Mouse (Mus musculus) stomach, postnatal 0 days (tissue): ENCODE measurements around the gene Pus7l. TPM values are rescaled to one million over a fixed set of nuclear protein-coding genes. Genes with fewer than 3 reads are reported as not detected.

ENCODE experiments used
- ATAC-seq: fragments of 200-750 bp; cut with Nextera tagmentation; 2 replicates; pipeline ENCODE4 v1.8.0; 2017; ENCODE audit not compliant: low FRiP score, low TSS enrichment
- DNase-seq: peaks from one replicate; pipeline ENCODE4 v3.0.0-alpha.2; 2016; ENCODE audit warnings: low spot score
- H3K27ac ChIP-seq: fragments of 300-500 bp; sonication (generic); replicated peaks from 2 replicates; pipeline ENCODE4 v1.5.1; 2014; ENCODE audit warnings: mild to moderate bottlenecking, control low read depth
- H3K27me3 ChIP-seq: fragments of 300-500 bp; sonication (generic); 2 replicates; pipeline ENCODE4 v1.6.1; 2014; ENCODE audit warnings: low read length; ENCODE audit not compliant: control insufficient read depth, insufficient read depth
- H3K36me3 ChIP-seq: fragments of 300-500 bp; sonication (generic); 2 replicates; pipeline ENCODE4 v1.6.1; 2014; ENCODE audit warnings: low read length, mixed read lengths; ENCODE audit not compliant: control insufficient read depth, insufficient read depth
- H3K4me1 ChIP-seq: fragments of 300-500 bp; sonication (generic); replicated peaks from 2 replicates; pipeline ENCODE4 v1.6.1; 2014; ENCODE audit warnings: antibody characterized with exemption; ENCODE audit not compliant: control insufficient read depth, insufficient read depth
- H3K4me2 ChIP-seq: fragments of 300-500 bp; sonication (generic); replicated peaks from 2 replicates; pipeline ENCODE4 v1.6.1; 2014; ENCODE audit warnings: low read depth, mild to moderate bottlenecking, control low read depth, moderate library complexity
- H3K4me3 ChIP-seq: fragments of 300-500 bp; sonication (generic); 2 replicates; pipeline ENCODE4 v1.5.1; 2014; ENCODE audit warnings: low read depth, low read length, control low read depth
- H3K9ac ChIP-seq: fragments of 300-500 bp; sonication (generic); 2 replicates; pipeline ENCODE4 v1.6.1; 2014; ENCODE audit warnings: mild to moderate bottlenecking, low read length, control low read depth, mixed read lengths
- H3K9me3 ChIP-seq: fragments of 300-500 bp; sonication (generic); 2 replicates; pipeline ENCODE4 v1.6.1; 2016; ENCODE audit warnings: low read length; ENCODE audit not compliant: control insufficient read depth
- CTCF ChIP-seq: IDR thresholded peaks from 2 replicates; pipeline ENCODE4 v1.5.1; 2016; ENCODE audit warnings: antibody characterized with exemption, low read depth, mild to moderate bottlenecking, moderate library complexity
- EP300 ChIP-seq: optimal IDR thresholded peaks from 2 replicates; pipeline ENCODE3; 2016; ENCODE audit warnings: antibody characterized with exemption
- WGBS: fragments of 180-500 bp; shearing (Covaris S2); extraction: QIAGEN DNeasy Blood & Tissue Kit; methylation state at CpG from one replicate; pipeline ENCODE4 v1.1.7; 2014; 5-methylcytosine and 5-hydroxymethylcytosine counted together
- polyA plus RNA-seq: library from polyadenylated mRNA; unstranded; fragments of >200 nt; fragmentation: Nextera tagmentation; extraction: Ambion mirVana; gene quantifications from 2 replicates; pipeline ENCODE4 v1.2.1, GENCODE M21; 2015

Pus7l gene
- polyA plus RNA-seq, 1 experiment from 2014 or later = 3.5 TPM

- peak; percentile 33 for DNase-seq
- no peaks in the 10 kb centered on the region for H3K9me3 ChIP-seq
- H3K4me1 ChIP-seq = no peaks in the 10 kb centered on the region
- peaks cover 30% of the 10 kb centered on the region for H3K36me3 ChIP-seq
- TF ChIP-seq CTCF (peak; percentile 70), EP300 (no peak)
- no peak for ATAC-seq
- no peak overlapping the region for H3K4me2 ChIP-seq
- H3K27me3 ChIP-seq = no peaks in the 10 kb centered on the region
- H3K27ac ChIP-seq = no peak overlapping the region
- no peak overlapping the region for H3K4me3 ChIP-seq
- H3K9ac ChIP-seq = no peak overlapping the region
- 80% methylated on average over 4 of the region's 4 CpGs for WGBS
Observed at GRCm38 (mm10) chr15:94584738-94585137, 41.4 kb upstream of the Pus7l start.

- Histone ChIP-seq H3K4me1 (no peaks in the 10 kb centered on the region), H3K36me3 (peaks cover 34% of the 10 kb centered on the region), H3K9ac (no peak overlapping the region), H3K9me3 (no peaks in the 10 kb centered on the region), H3K4me3 (no peak overlapping the region), H3K4me2 (no peak overlapping the region), H3K27ac (no peak overlapping the region), H3K27me3 (no peaks in the 10 kb centered on the region)
- TF ChIP-seq EP300 (no peak), CTCF (no peak)
- no peak for DNase-seq
- WGBS = 58% methylated on average over 10 of the region's 10 CpGs
- ATAC-seq = no peak; the same call in 1 of the 2 replicates
Observed at GRCm38 (mm10) chr15:94583153-94583552, 39.8 kb upstream of the Pus7l start.

GRCm38 (mm10) chr15:94582000-94582593 lies 38.8 kb upstream of the Pus7l start:
- WGBS = 53% methylated on average over 7 of the region's 7 CpGs
- Histone ChIP-seq H3K4me1 (no peaks in the 10 kb centered on the region), H3K36me3 (peaks cover 34% of the 10 kb centered on the region), H3K27ac (no peak overlapping the region), H3K9me3 (no peaks in the 10 kb centered on the region), H3K4me3 (no peak overlapping the region), H3K27me3 (no peaks in the 10 kb centered on the region), H3K4me2 (no peak overlapping the region), H3K9ac (no peak overlapping the region)
- TF ChIP-seq EP300 (no peak), CTCF (no peak)
- ATAC-seq (no peak), DNase-seq (no peak)

- Histone ChIP-seq H3K4me1 (no peaks in the 10 kb centered on the region), H3K9ac (no peak overlapping the region), H3K36me3 (peaks cover 4% of the 10 kb centered on the region; the same call in 1 of the 2 replicates), H3K9me3 (no peaks in the 10 kb centered on the region), H3K27ac (no peak overlapping the region), H3K27me3 (no peaks in the 10 kb centered on the region), H3K4me3 (no peak overlapping the region), H3K4me2 (no peak overlapping the region)
- ATAC-seq = no peak
- no peak for TF ChIP-seq EP300
- TF ChIP-seq CTCF = no peak
- WGBS = 66% methylated on average over 4 of the region's 4 CpGs
- DNase-seq = no peak
Observed at GRCm38 (mm10) chr15:94574566-94575268, 31.4 kb upstream of the Pus7l start.

- no peak for TF ChIP-seq EP300
- no peak for TF ChIP-seq CTCF
- Histone ChIP-seq H3K4me2 (no peak overlapping the region), H3K36me3 (no peaks in the 10 kb centered on the region), H3K4me3 (no peak overlapping the region), H3K27ac (no peak overlapping the region), H3K9me3 (no peaks in the 10 kb centered on the region), H3K4me1 (no peaks in the 10 kb centered on the region), H3K27me3 (no peaks in the 10 kb centered on the region), H3K9ac (no peak overlapping the region)
- 71% methylated on average over 8 of the region's 8 CpGs for WGBS
- DNase-seq = no peak
- no peak for ATAC-seq
Observed at GRCm38 (mm10) chr15:94572746-94573145, 29.4 kb upstream of the Pus7l start.

GRCm38 (mm10) chr15:94571501-94571900 lies 28.2 kb upstream of the Pus7l start:
- Histone ChIP-seq H3K27me3 (no peaks in the 10 kb centered on the region), H3K4me3 (no peak overlapping the region), H3K27ac (no peak overlapping the region), H3K4me2 (no peak overlapping the region), H3K36me3 (no peaks in the 10 kb centered on the region), H3K9ac (no peak overlapping the region), H3K9me3 (no peaks in the 10 kb centered on the region), H3K4me1 (no peaks in the 10 kb centered on the region)
- TF ChIP-seq CTCF (no peak), EP300 (no peak)
- WGBS = 59% methylated on average over 4 of the region's 4 CpGs
- ATAC-seq (no peak), DNase-seq (no peak)
